Mouse (Mus musculus): Measurements from ENCODE around the gene Aspdh.

Gene Aspdh

GRCm38 (mm10) chr7:44472961-44473646 is 7.9 kb downstream of the Aspdh start:
- DNase-seq: peak; percentile 3

DNA sequence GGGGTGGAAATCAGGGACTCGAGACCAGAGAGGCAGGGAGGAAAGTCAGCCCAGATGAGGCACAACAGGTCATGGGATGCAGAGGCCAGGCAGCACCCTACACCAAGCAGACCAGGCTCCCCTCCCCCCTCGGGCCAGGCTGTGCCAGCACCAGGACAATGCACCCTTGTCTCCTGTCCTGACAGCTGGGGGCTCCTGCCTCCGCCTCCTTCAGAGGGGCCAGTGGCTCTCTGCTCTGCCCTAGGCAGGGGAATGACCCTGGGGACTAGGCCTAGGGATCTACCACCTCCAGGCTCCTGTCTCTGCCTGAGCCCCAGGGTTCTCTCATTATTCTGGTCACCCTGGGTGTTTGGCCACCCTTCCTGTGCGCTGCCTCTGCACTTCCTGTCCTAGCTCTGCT is 9.2 kb downstream of the Aspdh start:
- DNase-seq: peak; percentile 45

GRCm38 (mm10) chr7:44475046-44475614 is 9.9 kb downstream of the Aspdh start:
- peak; percentile 6 for DNase-seq

GRCm38 (mm10) chr7:44482836-44483435 is 17.7 kb downstream of the Aspdh start:
- DNase-seq: no peak

DNA sequence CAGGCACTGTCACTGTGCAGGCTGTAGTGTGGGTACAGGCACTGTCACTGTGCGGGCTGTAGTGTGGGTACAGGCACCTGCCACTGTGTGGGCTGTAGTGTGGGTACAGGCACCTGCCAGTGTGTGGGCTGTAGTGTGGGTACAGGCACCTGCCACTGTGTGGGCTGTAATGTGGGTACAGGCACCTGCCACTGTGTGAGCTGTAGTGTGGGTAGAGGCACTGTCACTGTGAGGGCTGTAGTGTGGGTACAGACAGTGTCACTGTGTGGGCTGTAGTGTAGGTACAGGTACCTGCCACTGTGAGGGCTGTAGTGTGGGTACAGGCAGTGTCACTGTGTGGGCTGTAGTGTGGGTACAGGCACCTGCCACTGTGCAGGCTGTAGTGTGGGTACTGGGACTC is 18.9 kb downstream of the Aspdh start:
- peak; percentile 1 for DNase-seq

- DNase-seq: peak; percentile 76
Measured at GRCm38 (mm10) chr7:44484841-44485571, 19.8 kb downstream of the Aspdh start.

DNA sequence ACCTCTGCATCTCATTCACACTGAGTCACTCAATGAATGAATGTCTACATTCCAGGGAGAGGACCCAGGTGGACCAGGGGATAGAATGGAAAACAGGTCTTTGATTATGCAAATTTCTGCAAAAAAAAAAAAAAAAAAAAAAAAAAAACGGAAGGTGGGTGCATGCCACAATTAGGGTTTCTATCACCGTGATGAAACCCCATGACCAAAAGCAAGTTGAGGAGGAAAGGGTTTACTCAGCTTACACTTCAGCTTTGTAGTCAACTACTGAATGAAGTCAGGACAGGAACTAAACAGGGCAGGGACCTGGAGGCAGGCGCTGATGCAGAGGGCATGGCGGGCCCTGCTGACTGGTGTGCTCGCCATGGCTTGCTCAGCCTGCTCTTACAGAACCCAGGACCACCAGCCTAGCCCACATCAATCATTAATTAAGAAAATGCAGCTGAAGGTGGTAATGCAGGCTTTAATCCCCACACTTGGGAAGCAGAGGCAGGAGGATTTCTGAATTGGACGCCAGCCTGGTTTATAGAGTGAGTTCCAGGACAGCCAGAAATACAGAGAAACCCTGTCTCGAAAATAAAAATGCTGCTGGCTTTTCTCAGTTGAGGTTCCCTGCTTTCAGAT is 20.5 kb downstream of the Aspdh start:
- peak; percentile 3 for DNase-seq

GRCm38 (mm10) chr7:44486927-44487575 is 21.9 kb downstream of the Aspdh start:
- peak; percentile 13 for DNase-seq

- peak; percentile 2 for DNase-seq
Measured at GRCm38 (mm10) chr7:44487936-44488335, 22.7 kb downstream of the Aspdh start.

- DNase-seq: no peak
Measured at GRCm38 (mm10) chr7:44488545-44488944, 23.4 kb downstream of the Aspdh start.

DNA sequence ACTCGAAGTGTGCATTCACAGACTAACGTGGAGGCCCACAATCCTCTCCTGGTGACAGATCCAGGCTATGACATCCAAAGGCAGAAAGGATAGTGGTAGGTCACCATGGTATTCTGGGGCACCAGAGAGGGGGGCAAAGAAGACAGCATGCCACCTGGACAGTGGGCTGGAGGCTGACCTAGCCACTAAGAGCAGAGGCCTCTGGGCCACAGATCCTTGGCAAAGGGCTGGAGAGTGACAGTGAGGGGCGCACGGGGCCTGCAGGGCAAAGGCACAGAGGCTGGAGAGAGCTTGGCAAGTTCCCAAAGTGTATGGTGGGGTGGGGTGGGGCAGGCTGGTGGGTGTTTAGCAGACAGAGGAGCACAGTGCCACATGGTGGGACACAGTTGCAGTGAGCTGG is 25.1 kb downstream of the Aspdh start:
- no peak for DNase-seq

DNA sequence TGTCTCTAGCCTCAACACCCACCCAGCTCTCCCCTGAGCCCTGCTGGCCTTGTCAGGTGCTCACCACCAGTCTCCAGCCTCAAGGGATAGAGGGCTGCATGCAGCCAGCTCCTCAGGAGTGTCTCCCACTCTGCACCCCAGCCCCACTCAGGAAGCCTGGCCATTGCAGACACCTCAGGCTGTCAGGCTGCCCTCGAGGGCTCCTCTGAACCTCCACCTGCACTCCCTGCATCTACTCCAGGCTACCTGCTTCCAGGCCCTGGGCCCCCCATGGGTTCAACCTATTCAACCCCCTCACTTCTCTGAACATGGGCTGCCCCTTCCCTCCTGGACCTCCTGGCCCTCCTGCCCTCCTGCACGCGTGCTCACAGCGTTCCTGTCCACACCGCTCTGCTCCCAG is 26.2 kb downstream of the Aspdh start:
- no peak for DNase-seq

DNA sequence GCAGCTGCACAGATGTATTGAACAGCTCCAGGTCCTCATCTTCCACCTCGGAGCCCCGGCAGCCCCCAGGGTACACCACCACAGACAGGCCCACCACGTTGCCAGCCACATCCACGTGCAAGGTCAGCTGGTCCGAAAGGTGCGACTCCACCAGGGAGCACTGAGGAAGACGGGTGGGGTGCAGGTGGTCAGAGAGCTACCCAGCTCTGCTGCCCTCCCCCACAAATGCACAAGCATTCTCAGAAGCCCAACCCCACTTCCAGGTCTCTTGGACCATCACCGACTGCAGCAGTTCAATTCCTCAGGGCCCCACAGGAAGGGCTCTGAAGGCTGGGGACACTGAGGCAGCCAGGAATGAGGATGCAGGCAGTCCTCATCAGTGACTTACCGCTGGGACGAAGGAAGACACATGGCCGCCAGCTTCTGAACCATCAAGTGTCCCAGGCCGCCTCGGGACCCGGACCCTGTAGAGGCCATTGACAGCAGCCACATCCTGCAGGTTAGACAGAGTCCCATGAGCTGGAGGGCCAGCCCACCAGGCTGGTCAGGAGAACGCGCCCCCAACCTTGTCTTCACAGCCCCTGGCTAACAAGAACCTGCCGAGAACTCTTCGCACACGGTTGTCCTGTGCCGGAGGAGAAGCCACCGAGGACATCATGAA is 27.1 kb downstream of the Aspdh start:
- DNase-seq: no peak

DNA sequence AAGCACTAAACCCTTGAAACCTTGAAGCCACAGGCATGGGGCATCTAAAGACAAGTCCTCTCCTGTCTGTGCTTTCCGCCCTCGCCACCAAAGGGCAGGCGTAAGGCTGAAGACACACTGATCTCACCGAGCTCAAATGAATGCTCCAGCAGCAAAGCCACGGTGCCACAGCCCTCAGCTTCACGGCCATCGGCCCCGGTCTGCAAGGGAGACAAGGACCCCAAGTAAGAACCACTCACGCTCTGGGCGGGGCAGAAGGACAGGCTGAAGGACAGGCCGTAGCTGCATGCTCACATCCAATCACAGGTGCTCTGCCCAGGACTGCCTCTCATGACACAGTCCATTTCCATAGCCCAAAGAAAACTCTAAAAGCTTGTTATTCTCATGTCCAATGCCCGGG is 29.5 kb downstream of the Aspdh start:
- no peak for DNase-seq

GRCm38 (mm10) chr7:44495086-44495485 is 29.9 kb downstream of the Aspdh start:
- DNase-seq: no peak

- DNase-seq: peak; percentile 99
Measured at GRCm38 (mm10) chr7:44495992-44496770, 31.0 kb downstream of the Aspdh start, which contains the start of the genes Emc10 and Fam71e1. Gene Emc10 (minus strand): TSS chr7:44496529. Gene Fam71e1 (plus strand): TSS chr7:44496581.

DNA sequence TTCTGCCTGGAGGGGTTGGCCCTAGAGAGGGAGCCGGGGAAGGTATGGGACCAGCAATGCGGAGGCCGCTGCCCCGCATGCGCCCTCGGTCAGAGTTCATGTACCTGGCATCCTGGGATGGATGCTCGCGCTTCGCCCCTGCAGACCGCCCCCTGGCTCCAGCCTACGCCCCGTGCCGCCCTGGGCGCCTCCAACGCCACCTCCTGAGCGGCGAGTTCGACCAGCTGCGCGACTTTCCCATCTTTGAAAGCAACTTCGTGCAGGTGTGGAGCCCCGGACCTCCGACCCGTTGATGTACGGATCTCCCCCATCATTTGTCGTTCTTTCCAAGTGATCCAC is 31.5 kb downstream of the Aspdh start:
- no peak for DNase-seq

DNA sequence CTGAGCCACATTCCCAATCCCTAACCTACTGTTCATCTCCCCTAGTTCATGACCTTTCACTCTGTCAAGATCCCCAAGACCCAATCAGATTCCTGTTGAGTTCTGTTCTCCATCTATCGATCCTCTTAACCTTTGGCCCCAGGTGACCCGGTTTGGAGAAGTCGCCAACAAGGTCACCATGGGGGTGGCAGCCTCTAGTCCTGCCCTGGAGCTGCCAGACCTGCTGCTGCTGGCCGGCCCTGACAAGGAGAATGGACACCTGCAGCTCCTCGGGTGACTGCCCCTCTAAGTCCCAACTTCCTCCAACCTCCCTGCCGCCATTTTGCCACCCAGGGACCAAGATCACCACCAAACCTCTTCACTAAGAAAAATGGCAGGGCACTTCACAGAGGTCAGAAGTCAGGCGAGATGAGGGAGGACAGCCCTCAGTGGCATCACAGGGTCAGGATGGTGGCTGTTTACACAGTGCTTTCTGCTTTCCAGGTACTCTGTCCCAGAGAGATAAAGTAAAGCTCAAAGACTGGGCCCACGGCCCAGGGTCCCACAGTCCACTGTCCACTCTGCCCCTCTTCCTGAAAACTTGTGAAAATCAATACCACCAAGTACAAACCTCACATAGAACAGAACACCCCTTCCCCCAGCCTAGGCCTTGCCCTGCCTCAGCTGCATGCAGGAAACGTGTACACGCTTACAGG is 32.3 kb downstream of the Aspdh start:
- no peak for DNase-seq

- no peak for DNase-seq
Measured at GRCm38 (mm10) chr7:44498922-44499321, 33.7 kb downstream of the Aspdh start.

- DNase-seq: no peak
Measured at GRCm38 (mm10) chr7:44500046-44500445, 34.9 kb downstream of the Aspdh start.
